Mouse (Mus musculus) embryo, embryonic 9.5 days (tissue): Measurements from ENCODE around the gene Spon1.

Experiments
- DNase-seq: peaks from one replicate; pipeline ENCODE4 v3.0.0-alpha.2; 2017; ENCODE audit errors: extremely low spot score

Gene Spon1

DNA sequence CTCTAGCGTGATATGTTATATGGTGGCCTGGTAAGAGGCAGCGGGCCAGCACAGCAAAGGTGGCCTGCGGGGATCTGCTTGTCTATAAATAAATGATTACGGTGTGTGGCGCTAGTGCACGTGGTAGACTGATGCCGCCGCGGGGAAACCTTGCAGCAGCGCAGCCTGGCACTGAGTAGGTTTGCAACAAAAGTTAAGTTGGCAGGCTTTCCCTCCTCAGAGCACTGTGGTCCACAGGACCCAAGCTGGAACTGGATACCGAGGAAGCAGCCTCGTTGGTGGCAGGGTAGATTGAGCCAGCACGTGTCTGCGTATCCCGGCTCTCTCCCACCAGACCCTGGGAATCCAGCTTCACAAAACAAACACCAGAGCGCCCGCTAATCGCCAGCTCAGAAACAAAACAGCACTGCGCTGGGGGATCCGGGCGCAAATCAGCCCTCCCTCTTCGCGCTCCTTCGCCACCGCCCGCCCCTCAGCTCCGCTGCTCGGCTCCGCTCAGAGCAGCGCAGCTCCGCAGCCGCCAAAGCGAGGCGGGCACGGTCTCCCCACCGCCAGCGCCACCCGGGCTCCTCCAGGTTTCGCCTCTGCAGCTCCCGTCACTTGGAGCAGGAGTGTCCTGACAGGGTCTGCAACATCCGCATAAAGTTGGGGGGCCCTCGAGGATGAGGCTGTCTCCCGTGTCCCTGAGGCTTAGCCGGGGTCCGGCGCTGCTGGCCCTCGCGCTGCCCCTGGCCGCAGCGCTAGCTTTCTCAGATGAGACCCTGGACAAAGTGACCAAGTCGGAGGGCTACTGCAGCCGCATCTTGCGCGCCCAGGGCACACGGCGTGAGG lies at the start of gene Spon1:
Gene Spon1 (plus strand): TSS at position 332 of the 831 bp plus-strand sequence.
- DNase-seq, result peak; percentile 83

DNA sequence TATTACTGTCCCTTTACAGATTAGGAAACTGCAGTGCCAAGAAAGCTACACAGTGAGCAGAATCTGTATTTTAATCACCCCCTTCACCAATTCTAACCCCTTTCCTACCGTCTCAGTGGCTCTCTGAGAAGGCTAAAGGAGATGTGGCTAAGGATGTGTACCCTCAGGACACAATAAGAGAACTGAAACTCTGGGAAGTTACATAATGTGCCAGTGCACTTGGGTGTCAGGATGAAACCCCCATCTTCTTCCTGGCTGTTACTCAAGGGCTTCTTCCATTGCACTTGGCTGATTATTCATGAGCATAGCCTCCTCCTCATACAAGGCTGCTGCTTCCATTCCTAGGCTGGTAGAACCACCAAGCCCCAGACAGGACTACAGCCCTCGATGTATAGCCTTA lies 43.8 kb upstream of the Spon1 start:
- no peak for DNase-seq

DNA sequence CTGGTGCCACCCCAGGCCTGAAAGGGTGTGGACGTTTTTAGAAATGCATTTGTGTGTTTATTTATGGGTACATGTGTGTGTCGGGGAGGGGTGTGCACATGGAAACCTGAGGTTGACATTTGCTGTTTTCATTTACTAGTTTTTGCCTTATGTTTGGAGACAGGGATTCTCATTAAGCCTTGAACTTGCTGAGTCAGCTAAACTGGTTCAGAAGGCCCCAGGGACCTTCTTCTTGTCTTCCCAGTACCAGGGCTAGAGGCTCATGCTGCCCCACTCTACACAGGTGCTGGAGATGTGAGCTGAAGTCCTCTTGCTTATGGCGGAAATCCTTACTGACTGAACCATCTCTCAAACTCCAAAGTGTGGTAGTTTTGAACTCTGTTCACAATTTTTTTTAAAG lies 41.9 kb upstream of the Spon1 start:
- no peak for DNase-seq

DNA sequence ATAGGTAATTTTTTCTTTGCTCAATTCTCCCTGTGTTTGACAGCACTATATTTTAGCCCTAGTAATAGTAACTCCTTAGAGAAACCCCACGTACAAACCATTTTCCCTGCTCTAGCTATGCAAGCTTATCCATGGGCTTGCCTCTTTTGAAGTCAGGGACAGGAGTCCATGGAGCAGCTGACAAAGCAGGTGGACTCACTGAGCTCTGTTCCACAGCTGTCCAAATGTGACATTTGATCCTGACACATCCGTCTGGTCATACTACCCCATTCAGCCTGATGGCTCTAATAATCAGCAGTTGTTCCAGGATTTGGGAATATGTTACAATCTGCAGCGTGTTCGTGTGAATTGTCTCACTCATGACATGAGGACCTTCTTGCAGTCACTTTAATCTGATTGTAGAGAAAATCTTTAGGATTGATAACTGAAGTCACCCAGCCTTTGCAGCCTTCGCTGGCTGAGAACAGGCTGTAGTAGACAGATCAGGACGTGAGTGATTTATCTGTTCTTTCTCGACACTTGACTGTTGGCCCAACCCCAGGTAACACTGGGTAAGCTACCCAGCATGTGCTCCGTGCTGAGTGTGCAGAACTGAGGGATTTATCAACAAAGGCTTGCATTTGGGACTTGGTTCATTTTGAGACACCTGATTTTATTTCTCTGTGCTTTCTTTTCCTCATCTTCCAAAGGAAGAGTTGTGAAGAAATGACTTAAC lies 37.6 kb upstream of the Spon1 start:
- peak; percentile 24 for DNase-seq

DNA sequence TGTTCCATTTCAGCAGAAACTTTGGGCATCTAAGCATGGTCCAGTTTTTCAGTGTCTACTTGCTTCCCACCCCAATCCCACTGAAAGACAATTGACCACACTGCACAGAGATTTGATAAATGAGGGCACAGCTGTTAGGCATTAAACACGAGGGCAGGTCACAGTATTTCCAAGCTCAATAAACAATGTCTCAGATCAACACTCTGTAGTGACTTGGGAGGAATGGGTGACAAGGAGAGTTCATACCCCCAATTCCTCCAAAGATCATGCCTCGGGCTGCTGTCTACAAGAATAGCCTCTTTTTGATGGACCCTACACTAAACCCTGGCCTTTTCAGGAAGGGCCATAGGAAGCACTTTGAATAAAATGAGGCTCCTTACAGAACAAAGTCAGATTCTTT lies 36.9 kb upstream of the Spon1 start:
- DNase-seq, result peak; percentile 16

DNA sequence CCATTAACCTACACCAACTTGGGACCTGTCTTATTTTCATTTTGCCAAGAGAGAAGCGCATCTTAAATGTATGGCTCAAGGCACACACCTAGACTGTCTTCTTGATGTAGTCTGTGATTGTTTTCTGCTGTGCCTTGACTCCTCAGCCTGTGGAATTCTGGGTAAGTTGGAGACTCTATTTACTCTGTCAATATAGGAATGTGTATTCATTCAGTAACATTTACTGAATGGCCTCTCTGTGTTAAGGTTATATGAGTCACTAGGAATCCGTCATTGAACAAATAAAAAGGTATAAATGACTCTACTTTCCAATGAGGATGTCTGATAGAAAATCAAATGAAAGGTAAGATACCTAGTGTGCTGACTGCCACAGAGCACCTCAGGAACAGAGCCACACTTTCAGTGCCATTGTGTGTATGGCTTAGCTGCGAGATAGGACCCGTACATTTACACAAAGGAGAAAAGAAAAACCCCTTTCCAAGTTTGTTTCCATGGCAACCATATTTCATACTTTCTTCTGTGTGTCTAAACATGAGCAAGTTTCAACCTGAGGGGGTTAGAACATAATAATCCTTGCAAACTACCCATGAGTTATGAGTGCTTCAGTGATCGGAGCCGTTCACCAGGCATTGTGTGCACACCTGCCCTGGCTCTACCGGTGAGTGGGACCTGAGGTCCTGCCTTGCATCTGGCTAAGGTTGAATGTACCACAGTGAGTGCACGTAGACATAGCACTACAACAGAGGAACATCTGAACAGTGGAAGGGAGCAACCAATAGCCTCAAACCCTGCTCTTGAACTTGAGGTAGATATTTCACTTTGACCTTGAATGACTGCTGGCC lies 35.2 kb upstream of the Spon1 start:
- DNase-seq, result no peak

DNA sequence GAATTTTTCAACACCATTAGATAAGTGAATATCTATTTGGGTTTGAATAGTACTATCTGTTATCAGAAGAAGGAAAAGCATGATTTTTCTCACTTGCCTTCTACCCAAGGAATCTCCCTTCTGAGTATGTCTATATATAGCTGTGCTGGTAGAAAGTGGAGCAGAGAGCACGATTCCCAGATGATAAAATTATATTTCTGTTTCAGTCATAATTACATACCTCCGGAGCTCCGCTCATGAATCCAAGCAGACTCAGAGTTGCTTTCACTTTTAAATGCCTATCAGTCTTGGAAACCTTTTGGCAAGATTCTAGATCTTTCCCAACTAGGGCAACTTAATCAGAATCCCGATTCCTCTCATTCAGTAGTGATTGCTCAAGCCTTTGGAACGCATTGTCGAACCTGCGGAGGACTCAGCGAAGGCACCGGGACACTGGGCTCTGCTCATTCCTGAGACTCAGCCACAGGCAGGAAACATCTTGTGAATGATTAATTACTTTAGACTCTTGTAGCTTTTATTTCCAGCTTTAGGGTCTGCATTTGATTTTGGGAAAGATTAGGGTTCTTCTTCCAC lies 27.9 kb upstream of the Spon1 start:
- DNase-seq, result no peak

DNA sequence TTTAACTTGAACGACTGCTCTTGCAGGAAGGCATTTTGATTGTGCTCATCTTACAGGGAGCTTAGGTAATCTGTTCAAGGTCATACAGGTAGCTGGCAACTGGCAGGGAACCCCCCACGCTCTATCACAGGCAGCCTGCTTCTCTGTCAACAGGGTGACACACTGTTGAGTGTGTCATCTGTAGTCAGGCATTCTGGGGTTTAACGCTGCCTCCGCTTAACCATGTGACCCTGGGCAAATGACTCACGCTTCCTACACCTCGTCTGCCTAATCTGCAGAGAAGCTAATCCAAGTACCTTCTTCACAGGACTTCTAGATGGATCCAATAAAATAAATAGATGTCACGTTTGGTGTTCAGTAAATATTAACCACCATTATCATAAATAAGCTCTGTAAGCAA lies 26.6 kb upstream of the Spon1 start:
- no peak for DNase-seq

DNA sequence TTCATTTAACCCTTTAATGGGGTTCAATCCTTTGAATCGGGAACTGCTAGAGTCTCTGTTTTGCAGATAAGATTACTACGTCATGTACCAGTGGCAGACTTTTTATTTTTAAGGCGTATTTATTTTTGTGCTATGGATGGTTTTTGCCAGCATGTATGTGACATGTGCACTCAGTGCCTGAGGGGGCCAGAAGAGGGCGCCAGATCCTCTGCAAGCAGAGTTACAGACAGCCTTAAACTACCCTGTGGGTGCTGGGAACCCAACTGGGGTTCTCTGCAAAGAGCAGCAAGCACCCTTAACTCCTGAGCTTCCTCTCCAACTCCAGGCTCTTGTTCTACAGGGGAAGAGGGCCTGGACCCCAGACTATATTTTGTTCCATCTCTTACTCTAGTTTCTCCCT lies 23.2 kb upstream of the Spon1 start:
- no peak for DNase-seq

DNA sequence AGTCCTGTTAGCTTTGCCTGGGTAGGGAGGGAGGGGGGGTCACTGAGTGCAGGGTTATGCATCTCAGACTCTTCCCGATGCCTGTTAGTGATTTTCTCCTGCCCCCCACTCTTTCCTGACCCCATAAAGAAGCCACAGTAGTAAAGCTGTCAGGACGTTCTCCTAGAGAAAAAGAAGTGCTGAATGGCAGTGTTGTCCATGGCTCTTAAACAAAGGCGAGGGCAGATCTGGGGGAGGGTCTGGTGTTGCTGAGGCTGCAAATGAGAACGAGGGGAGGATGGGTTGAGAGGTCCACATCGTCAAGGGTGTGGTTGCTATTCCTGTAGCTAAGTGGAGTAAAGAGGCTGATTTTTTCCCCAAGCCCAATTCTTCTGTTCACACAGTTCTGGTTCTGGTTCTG lies 21.8 kb upstream of the Spon1 start:
- DNase-seq, result peak; percentile 35

DNA sequence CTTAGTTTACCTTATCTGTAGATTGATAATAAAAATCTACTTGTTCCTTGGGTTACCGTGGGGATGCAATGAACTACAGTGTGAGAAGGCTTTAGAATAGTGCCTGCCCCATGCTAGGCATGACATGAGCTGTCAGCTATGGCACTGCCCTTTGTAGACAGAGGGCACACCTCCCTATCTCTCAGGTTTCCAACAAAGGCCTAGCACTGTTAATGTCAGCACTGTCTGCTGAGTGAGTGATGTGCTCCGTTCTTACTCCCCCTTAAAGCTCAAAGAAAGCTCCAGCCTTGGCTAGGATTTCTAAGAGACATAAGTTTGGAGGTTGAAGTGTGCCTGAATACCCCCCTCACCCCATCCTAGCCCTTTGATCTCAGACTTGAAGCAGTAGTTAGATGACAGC lies 9.2 kb upstream of the Spon1 start:
- no peak for DNase-seq

DNA sequence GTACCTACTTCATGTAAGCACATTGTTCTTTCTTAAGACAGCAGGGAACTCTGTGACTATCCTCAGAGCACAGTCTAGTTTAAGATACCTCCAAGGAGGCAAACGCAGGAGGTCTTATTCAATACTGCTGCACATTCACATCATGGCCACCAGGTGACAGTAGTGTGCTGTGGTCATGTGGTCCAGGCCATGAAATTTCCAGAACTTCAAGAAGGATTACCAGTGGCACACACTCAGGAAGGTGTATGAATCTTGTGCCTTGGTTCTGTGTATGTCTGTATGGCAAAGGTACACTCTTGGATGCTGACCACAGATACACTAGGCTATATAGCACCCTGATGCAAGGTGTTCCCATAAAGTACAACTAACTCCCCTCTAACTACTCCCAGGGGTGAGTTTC lies 6.6 kb upstream of the Spon1 start:
- peak; percentile 53 for DNase-seq

DNA sequence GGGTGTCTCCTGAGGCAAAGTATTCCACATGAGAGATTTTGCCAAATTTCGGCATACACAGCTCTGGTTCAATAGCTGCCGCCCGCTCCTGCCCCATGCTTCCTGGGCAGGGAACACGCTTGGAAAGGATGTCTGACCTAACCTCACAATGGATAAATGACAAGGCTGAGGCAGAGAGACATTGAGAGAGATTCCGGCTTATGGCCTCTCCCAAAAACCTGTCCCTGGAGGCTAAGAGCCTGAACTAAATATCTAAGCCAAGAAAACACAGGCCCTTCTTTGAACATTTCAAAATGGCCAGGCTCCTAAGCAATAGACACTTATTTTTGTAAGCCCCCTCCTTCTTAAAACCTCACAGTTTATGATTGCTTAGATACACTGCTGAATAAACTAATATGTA lies 665 bp upstream of the Spon1 start:
- DNase-seq, result no peak

DNA sequence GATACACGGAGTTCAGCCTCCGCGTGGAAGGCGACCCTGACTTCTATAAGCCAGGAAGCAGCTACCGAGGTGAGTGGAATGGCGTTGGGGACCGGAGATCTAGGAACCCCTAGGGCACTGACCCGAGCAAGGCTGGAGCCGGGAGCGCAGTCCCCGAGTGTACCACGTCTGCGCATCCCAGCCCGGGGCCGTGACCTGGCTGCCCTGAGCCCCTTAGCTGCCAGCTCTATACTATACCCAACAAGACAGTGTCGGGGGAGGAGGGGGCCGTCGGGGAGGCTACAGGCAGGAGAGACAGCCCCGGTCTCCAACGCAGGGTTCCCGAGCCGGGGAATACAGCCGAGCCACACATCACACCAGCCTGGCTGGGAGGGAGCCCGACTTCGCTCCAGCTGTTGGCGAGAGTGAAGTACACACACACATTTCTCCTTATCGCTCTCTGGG lies 722 bp downstream of the Spon1 start:
- no peak for DNase-seq

DNA sequence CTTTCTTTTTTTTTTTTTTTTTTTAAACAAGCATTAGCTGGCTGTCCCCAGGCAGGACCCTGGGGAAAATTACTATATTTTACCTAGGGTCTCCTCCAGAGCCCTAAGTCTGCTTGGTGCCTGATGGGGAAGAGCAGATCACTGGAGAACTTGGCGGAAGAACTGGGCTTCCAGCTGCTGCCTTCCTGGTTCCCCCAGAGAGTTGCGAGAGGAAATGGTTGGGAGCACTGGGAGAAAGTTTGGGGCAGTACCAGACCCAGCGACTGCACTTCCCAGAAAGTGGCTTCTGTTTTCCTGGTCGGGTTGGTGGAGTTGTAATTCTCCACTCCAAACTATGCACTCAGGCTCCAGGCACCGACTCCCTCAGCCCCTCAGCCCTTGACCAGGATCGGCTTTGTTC lies 1.7 kb downstream of the Spon1 start:
- DNase-seq, result peak; percentile 4

DNA sequence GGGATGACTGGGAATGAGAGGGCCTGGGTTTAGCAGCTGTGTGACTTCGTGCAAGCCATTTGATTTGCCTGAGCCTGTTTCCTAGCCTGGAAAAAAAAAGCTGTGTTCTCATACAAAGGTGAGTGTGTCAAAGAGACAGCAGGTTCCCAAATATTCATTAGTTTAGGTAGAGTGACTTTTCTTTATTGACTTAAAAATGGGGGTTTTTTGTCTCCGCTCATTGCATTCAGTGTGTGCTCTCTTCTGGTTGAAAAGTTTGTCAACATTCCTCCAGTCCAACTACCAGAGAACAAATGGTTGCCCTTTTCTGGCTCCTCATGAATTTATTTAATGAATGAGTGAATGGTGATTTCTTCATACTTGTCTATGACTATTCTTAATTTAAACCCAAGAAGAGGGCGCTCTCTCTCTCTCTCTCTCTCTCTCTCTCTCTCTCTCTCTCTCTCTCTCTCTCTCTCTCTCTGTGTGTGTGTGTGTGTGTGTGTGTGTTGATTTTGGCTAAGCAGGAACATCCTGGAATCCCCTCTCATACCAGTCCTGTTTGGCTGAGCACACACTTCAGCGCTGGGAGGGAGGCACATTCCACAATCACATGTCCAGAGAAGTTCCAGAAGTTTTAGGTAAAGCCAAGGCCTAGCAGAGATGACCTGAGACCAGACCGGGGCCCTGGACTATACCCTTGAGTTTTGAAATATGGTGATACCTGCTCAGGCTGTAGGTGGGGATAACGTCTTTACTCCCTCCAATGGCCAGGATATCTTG lies 2.6 kb downstream of the Spon1 start:
- peak; percentile 13 for DNase-seq

DNA sequence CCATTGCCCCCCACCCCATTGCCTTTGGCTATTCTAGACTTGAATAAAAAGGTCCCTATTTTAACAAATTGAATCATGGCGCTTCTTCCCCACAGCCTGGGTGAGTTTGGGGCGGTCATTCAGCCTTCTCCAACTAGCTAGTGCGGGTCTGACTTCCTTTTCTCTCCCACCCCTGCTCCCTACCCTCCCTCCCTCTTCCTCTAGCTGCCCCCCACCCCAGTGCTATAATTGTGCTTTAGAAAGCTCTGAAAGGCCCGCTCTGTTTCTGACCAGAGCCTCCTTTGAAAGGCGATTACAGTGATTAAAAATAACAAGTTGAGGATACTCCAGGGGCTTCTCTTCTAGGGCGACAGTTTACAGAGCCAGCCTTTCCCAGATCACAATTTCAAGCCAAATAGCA lies 3.5 kb downstream of the Spon1 start:
- peak; percentile 33 for DNase-seq

DNA sequence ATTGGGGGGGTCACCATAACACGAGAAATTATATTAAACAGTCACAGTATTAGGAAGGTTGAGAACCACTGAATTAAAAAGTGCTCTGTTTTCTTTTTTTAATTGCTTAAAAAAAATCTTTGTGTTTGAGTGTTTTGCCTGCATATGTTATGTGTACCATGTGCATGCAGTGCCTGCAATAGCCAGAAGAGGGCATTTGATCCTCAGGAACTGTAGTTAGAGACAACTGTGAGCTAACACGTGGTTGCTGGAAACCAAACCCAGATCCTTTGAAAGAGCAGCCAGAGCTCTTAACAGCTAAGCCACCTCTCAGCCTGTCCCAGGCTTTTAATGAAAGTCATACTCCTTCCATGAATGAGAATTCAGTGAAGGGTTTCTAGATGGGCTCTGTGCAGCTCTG lies 6.3 kb downstream of the Spon1 start:
- DNase-seq, result no peak

DNA sequence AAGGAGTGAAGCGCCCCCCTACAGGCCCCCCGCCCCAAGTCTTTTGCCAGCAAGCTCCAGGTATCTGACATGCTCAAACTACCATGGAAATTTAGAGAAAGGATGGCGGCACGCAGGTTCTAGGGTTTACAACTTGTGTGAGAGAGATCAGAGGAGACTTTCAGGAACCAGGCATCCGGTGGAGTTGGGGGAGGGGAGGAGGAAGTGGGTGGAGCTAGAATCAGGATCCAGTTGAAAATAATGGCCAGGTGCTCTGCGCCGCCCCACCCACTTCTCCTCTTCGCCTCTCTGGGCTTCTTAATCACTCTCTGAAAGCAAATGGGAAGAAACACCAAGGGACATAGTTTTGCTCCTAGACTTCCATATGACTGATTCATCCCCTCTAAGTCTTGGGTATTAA lies 7.6 kb downstream of the Spon1 start:
- no peak for DNase-seq

DNA sequence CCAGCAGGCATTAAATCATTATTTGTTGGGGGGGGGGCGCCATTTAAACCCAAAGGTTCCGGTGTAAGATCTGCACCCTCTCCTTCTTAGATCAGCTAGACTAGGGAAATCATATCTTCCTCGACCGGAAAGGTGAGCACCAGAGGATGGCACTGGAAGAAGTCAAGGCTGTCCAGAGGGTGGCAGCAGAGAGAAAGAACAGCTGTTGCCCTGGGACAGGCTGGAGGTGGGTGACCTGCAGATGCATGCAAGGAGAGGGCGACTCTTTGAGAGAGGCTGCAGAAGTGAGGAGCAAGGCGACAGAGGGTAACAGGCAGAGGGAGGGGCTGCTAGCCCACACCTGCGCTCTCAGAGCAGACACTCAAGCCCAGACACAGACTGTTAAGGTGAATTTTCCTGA lies 8.2 kb downstream of the Spon1 start:
- DNase-seq, result peak; percentile 69

DNA sequence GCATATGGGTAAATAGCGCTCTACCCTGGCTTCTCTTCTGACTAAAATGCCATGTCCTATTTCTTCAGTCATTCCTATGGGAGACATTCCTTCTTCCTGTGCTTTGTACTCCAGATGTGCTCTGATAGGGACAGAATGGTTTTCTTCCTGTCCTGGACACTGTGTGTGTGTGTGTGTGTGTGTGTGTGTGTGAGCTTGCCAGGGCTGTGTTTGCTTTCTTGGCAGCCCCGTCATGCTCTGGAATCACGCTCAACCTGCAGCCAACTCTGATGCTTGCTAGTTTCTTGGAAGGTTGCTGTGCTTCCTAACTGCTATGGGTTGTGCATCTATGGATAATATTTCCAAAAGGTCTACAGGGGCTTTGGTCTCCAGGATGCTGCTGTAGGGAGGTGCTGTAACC lies 9.1 kb downstream of the Spon1 start:
- peak; percentile 11 for DNase-seq
